Mouse (Mus musculus) CD4-positive, CD25-positive, alpha-beta regulatory T cell, adult 4 months (primary cell): ENCODE data around the gene Rgs3. TPM values are rescaled to one million over a fixed set of nuclear protein-coding genes. Genes with fewer than 3 reads are reported as not detected.

Experiments
- ATAC-seq: one replicate; pipeline ENCODE4 v1.8.0; 2017
- polyA plus RNA-seq, 2 experiments: library from polyadenylated mRNA; unstranded; fragments of 100-300 nt; shearing (Covaris generic); gene quantifications; one replicate each; pipeline ENCODE4 v1.2.1; 2017

Rgs3 gene
- polyA plus RNA-seq, 2 experiments from 2014 or later = 50.0 to 66.9 TPM

DNA sequence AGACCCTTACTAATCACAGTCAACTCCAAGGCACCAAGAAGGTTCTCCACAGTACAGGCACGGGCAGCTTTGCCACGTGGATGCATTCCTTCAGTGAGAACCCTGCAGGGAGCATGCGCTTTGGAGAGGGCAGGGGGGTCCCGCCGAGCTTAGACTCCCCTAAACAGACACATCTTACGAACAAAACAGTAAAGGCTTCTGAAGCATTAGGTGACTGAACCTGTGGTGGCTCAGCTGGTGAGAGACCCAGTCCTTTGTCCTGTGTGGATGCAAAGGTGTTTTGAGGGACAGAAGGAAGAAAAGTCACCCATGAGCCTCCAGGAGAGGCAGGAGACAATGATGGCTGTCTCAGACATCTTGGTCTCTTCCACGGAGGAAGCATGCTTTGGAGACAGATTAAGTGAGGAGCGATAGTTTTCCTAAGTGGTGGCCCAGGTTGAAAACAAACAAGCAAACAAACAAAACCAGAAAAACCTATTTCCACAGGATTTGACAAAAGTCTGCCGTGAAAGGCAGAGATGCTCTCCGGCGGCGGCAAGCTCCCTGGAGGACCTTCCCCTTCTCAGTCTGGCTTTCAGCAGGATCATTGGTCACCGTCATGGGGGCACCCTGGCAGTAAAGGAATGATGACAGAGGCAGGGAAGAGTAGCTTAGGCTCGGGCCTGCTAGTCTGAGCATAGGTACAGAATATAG lies 100.4 kb downstream of the Rgs3 start:
- no peak for ATAC-seq

DNA sequence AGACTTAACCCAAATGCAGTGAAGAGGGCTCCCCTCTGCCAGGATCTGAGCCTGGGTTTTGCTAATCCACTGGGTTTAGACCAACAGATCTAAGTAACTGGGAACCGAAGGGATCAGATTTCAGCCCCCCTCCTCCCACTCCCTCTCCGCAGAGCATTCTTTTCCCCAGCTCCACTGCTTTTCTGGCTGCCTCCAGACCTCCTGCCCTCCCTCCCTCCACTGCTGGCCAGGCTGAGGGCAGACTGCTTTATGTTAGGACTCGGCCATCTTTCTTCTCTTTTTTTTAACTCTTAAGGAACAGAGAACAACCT lies 100.9 kb downstream of the Rgs3 start:
- ATAC-seq = no peak

DNA sequence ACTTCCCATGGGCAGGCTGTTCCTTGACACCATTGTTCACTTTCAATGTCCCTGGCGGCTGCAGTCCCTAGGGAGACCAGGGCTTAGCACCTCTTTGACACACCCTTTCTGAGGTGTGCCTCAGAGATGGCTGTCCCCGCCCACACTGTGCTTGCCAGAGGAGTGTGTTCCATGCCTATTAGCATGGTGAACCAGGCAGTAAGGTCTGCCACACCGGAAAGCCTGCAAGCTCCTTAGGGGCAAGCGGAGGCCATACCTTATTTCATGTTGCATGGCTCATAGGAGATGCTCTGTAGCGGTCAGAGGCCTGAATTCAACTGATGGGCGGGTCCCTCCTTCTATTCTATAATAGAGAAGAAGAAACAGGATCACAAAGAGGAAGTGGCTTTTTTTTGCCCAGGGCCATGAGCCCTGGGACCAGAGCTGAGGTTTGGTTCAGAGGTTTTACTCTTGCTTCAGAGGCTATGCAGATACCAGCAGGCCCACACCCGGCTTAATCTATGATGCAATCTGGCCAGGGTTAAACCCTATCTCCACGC lies 101.7 kb downstream of the Rgs3 start:
- ATAC-seq = peak; percentile 72

GRCm38 (mm10) chr4:62663348-62663747 lies 103.7 kb downstream of the Rgs3 start:
- peak; percentile 46 for ATAC-seq

- ATAC-seq = no peak
Observed at GRCm38 (mm10) chr4:62665842-62666241, 106.2 kb downstream of the Rgs3 start.

DNA sequence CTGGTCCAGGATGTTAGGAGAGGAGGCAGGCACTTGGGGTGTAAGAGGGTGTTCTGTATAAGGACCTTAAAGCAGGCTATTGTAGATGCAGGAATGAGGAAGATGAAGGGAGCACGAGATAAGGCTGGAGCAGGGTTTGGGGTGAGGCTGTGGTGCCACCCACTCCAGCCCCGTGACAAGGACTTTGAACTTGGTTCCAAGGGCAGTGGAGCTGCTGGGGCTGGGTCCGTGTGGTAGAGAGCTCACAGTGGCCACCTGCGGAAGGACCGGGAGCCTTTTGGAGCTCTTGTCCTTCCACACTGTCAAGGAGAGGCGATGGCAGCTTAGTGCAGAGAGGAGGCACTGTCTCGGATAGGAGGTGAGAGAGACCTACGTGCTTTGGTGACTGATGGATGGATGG lies 109.0 kb downstream of the Rgs3 start:
- no peak for ATAC-seq

GRCm38 (mm10) chr4:62669094-62670071 lies 109.7 kb downstream of the Rgs3 start:
- ATAC-seq = no peak

DNA sequence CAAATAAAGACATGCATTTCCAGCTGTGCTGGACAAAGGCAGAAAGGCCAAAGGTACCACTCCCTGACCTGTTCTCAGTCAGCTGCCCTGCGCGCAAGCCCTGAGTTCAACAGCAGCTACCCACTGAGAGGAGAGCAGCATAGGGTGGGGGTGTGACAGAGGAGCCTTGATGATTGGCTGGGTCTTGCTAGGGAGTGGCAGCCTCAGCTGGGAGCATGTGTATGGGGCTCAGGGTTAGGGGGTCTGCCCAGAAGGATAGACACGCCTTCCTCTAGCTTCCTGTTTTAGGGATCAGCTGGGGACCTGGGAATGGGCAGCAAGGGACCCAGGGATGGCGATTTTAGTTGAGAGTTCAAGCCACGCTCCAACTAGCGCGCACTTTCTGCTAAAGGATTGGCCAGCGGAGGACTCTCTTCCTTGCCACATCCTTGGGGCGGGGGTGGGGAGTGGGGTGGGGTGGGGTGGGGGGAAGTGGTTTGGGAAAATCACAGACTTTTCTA lies 113.9 kb downstream of the Rgs3 start:
- no peak for ATAC-seq

DNA sequence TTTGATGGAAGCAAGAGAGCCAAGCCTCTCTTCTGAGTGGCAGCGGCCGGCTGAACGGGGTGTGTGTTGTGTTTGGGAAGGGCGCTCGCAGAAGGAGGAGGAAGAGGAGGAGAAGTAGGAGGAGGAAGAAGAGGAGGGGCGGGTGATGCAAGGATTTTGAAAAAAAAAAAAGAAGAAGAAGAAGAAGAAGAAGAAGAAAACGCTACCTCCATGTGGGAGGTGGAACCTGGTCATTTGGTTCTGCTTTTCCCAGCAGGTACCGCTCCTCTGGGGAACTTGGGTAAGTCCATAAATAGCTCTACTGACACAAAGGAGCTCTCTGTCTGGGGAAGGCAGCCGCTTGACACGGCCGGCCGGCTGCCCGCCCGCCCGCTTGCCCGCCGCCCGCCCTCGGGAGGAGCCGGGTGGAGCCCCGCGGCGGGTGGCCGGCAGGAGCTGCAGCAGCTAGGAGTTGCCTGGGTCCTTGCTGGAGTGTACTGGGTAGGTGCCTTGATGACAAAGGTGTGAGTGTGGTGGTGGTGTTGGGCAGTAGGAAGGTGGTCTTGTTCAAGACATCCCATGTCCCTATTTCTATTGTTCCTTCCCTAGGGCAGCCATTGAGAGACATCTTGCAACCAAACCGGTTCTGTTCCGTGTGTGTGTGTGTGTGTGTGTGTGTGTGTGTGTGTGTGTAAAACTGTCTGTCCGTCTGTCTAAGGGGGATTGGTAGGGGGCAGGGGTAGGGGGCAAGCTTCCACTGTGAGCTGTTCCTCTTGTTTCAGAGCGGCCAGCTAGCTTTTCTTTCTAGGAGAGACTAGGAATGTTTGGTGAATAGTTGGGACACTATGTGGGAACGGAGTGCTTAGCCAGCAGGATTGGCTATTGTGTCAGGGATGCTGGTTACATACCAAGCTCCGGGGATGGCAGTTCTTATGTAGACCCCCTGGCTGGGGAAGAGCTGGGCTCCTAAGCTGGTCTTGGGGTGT lies 114.7 kb downstream of the Rgs3 start:
- no peak for ATAC-seq

GRCm38 (mm10) chr4:62675394-62675793 lies 115.7 kb downstream of the Rgs3 start:
- no peak for ATAC-seq

- ATAC-seq = no peak
Observed at GRCm38 (mm10) chr4:62677047-62677737, 117.5 kb downstream of the Rgs3 start.

DNA sequence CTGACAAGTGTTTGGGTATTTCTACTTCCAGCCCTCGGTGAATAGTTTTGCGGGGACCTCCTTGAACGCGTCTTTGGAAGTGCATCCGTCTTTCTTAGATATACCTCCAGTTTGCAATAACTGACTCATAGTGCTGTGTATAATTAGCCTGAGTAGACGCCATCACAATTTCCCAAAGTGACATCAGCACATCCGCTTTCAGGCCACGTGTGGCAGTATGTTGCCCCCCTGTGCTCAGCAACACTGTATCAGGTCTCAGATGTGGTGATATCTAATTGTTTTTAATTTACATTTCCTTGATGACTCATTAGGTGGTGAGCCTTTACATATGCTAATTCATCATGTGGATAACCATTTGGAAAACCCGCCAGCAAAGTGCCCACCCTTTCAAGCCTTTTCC lies 119.5 kb downstream of the Rgs3 start:
- ATAC-seq = peak; percentile 51

DNA sequence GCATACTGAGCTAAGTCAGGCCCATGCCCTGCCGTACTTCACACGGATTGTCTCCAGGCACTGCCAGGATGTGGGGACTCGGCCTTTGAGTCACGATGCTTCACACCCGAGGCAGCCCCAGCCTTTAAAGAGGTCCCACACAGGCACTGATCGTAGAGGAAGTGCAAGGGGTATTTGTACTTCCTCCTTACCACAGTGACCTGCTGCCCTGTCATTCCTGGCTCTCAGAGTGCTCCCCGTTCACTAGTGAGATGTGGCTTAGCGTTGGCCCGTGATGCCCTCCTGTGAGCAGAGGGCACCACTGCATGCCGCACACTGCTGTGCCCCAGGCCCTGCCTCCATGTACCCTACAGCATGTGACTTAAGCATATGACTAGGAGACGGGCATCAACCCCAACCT lies 121.8 kb downstream of the Rgs3 start:
- ATAC-seq = peak; percentile 64

DNA sequence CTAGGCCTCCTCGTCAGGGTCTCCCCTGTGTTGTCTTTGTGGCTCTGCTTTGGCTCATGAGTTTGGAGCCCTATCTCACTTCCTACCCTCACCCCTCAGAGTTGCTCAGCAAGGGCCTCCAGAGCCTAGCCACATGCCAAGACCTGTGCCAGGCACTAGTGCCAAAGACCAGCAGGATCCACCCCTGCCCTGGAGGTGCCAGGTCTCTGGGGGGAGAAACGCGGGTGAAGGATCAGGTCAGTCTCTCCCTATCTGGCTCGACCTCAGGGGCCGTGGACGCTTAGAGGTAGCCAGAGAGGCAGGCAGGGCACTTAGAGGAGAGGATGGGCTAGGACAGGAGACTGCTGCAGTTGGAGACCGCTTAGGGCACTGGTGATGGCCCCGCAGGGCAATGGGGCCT lies 122.7 kb downstream of the Rgs3 start:
- no peak for ATAC-seq

- no peak for ATAC-seq
Observed at GRCm38 (mm10) chr4:62683148-62683547, 123.5 kb downstream of the Rgs3 start.

- ATAC-seq = no peak
Observed at GRCm38 (mm10) chr4:62684351-62684750, 124.7 kb downstream of the Rgs3 start.

- ATAC-seq = peak; percentile 79
Observed at GRCm38 (mm10) chr4:62685268-62685667, 125.6 kb downstream of the Rgs3 start.

DNA sequence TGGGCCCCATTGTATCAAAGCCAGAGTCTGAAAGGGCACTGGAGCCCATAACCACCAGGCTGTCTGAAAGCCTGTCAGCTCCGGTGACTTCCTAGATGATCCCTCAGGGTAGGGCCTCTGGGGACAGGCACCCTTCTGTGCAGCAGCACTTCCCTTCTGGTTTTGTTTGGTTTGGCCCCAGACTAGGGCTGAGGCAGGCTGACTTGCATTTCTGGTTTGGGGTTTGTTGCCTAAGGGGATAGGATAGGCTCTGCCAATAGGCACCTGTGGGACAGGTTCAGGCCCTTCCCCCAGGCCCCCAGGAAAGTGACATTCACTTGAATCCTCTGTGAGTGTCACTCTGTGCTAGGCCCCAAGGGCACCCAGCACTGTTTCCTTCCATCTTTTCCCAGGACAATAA lies 127.1 kb downstream of the Rgs3 start:
- ATAC-seq = no peak

DNA sequence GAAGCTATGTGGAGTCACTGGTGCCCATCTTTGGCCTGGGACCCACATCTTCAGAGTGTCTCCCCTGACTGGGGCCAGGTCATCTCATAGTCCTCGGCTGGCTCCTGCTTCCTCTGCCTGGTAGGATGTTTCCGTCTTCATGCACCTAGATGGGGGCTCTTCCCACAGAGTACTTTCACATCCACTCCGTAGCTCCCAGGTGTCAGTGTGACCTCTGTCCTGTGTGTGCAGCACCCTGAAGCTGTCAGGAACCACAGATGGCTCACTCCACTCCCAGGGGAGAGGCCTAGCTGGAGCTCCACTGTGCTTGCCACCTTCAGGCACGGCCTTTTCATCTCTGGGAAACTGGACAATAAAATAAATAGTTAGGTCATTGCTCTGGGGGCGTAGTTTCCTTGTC lies 128.5 kb downstream of the Rgs3 start:
- no peak for ATAC-seq

GRCm38 (mm10) chr4:62690997-62691396 lies 131.3 kb downstream of the Rgs3 start:
- no peak for ATAC-seq

DNA sequence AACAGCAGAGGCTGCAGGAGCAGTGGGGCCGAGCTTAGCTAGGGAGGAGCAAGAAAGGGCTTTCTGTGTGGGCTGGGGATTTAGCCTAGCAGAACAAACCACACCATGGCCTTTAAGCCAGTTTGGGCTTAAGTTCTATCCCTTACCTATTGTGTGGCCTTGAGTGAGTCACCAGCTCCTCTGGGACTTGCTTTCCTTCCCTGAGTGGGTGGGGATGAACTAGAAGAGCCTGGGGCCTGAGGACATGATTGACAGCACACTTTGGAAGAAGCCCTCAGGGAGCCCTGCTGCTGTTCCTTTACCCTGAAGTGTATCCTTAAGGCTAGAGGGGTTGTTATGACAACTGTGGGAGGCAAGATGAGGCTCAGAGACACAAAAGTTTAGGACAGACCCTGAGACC lies 132.0 kb downstream of the Rgs3 start:
- ATAC-seq = no peak

- peak; percentile 19 for ATAC-seq
Observed at GRCm38 (mm10) chr4:62693839-62694238, 134.2 kb downstream of the Rgs3 start.
